Mouse (Mus musculus): ENCODE data around the gene Vta1. TPM values are rescaled to one million over a fixed set of nuclear protein-coding genes. Genes with fewer than 3 reads are reported as not detected.

Vta1 gene
- polyA plus RNA-seq, 1 experiment from 2014 or later: 212 TPM

DNA sequence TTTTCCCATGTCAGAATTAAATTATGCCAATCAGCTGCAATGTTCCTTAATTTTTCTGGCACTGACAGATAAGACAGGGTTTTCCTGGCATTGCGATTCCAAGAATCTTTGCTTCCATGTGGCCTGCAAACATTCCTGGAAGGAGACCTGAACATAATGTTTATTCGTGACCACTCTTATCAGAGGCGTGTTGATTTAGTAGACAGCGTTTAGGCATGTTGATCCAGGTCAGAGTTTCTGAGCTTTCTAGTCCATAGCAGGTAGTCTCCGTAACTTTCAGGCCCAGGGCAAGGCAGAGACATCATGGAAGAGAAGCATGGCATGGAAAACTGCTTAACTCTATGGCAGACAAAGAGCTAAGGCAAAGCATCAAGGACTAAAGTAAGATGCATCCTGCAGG lies 97.8 kb downstream of the Vta1 start:
- WGBS: 92% methylated on average over 5 of the region's 5 CpGs
- Histone ChIP-seq H3K4me2 (ENCODE audit: low read depth) (no peak overlapping the region), H3K27me3 (ENCODE audit: control insufficient read depth, insufficient read depth, low read length) (no peaks in the 10 kb centered on the region), H3K36me3 (ENCODE audit: control insufficient read depth, insufficient read depth, low read length) (no peaks in the 10 kb centered on the region), H3K4me1 (ENCODE audit: control insufficient read depth, insufficient read depth, low read length) (no peaks in the 10 kb centered on the region), H3K27ac (ENCODE audit: low read depth, low read length) (no peak overlapping the region), H3K4me3 (ENCODE audit: low read depth, low read length) (no peak overlapping the region), H3K9ac (ENCODE audit: low read length) (no peak overlapping the region), H3K9me3 (ENCODE audit: control insufficient read depth, low read length) (no peaks in the 10 kb centered on the region)
- ATAC-seq (ENCODE audit: insufficient read depth, low FRiP score, low TSS enrichment): no peak
- no peak for DNase-seq (ENCODE audit: low spot score)

Other genes starting within 250 kb of the Vta1 start
- 6.2 and 8.1 TPM in 2 replicates for gene Adgrg6, start 159.9 kb downstream of the Vta1 start, polyA plus RNA-seq (2014; fragmentation: Nextera tagmentation; extraction: Ambion mirVana)
- gene Nmbr, start within 50 bp of the Vta1 start, polyA plus RNA-seq (2014; fragmentation: Nextera tagmentation; extraction: Ambion mirVana): 0.52 and 1.3 TPM in 2 replicates
- not detected in 2 replicates for gene Gje1, start 12.7 kb upstream of the Vta1 start, polyA plus RNA-seq (2014; fragmentation: Nextera tagmentation; extraction: Ambion mirVana)